8 mouse cellular contexts compared by ENCODE assay signal in genomic region chr2:153445137-153446016, GRCm38 (mm10). TPM values are rescaled to one million over a fixed set of nuclear protein-coding genes. Genes with fewer than 3 reads are reported as not detected.
DNase-seq lines count a peak whose midpoint lies in the region; ATAC-seq lines count a peak whose summit lies in the region.
"Had no signal": no experiment of that assay in that cellular context is flagged by ENCODE, and none has a peak within 500 bp of the region (broad histone marks: within the 10 kb centered on the region; RNA-seq: fewer than 3 reads in every experiment).

No protein-coding gene starts in this region.

- H3K27me3 ChIP-seq in hindbrain, embryonic 11.5 days (ENCODE audit: control insufficient read depth, insufficient read depth, low read length) = no peaks in the 10 kb centered on the region
- H3K27me3 ChIP-seq in liver, embryonic 15.5 days = peaks cover 38% of the 10 kb centered on the region
- no peaks in the 10 kb centered on the region for H3K27me3 ChIP-seq in neural tube, embryonic 14.5 days (ENCODE audit: control insufficient read depth, insufficient read depth, low read length)

- H3K4me1 ChIP-seq in hindbrain, embryonic 11.5 days (replicated peaks; ENCODE audit: control insufficient read depth, insufficient read depth, low read length) = peaks cover 10% of the 10 kb centered on the region
- H3K4me1 ChIP-seq in liver, embryonic 15.5 days (replicated peaks) = peaks cover 65% of the 10 kb centered on the region
- H3K4me1 ChIP-seq in neural tube, embryonic 14.5 days (ENCODE audit: control insufficient read depth, insufficient read depth, low read length) = peaks cover 30% of the 10 kb centered on the region

- peak overlapping the region; percentile 92 for H3K4me3 ChIP-seq in hindbrain, embryonic 11.5 days (ENCODE audit: low read depth, low read length)
- H3K4me3 ChIP-seq in liver, embryonic 15.5 days (replicated peaks) = peak overlapping the region; percentile 69
- H3K4me3 ChIP-seq in neural tube, embryonic 14.5 days (ENCODE audit: low read depth, low read length) = peak overlapping the region; percentile 96

- DNase-seq in B cell, adult 2 months = peak; percentile 36 to 39
- DNase-seq in CD4-positive helper T cell, adult 2 months (ENCODE audit: low read depth, low spot score) = peak; percentile 24
- peak; percentile 51 for DNase-seq in embryo, embryonic 9.5 days (ENCODE audit: extremely low spot score)
- peak; percentile 75 for DNase-seq in hindbrain, embryonic 11.5 days (ENCODE audit: low spot score)
- no peak for DNase-seq in layer of hippocampus, adult 18-20 months (ENCODE audit: low spot score in 2 of 2)

- peak overlapping the region; percentile 96 for H3K4me2 ChIP-seq in hindbrain, embryonic 11.5 days (replicated peaks; ENCODE audit: low read depth, low read length)
- peak overlapping the region; percentile 92 for H3K4me2 ChIP-seq in liver, embryonic 15.5 days
- peak overlapping the region; percentile 79 for H3K4me2 ChIP-seq in neural tube, embryonic 14.5 days (ENCODE audit: low read depth, low read length)

- H3K9ac ChIP-seq in hindbrain, embryonic 11.5 days (ENCODE audit: low read depth, low read length) = peak overlapping the region; percentile 77
- peak overlapping the region; percentile 65; the same call in 1 of the 2 replicates for H3K9ac ChIP-seq in liver, embryonic 15.5 days
- H3K9ac ChIP-seq in neural tube, embryonic 14.5 days (replicated peaks; ENCODE audit: low read depth, low read length) = peak overlapping the region; percentile 93

- WGBS in hindbrain, embryonic 11.5 days = under 1% methylated on average over 58 of the region's 59 CpGs
- under 1% methylated on average over 59 of the region's 59 CpGs for WGBS in liver, embryonic 15.5 days (ENCODE audit: insufficient replicate concordance)
- under 1% methylated on average over 56 of the region's 59 CpGs for WGBS in neural tube, embryonic 14.5 days

- H3K27ac ChIP-seq in hindbrain, embryonic 11.5 days (ENCODE audit: low read depth, low read length) = peak overlapping the region; percentile 93
- peak overlapping the region; percentile 59 for H3K27ac ChIP-seq in liver, embryonic 15.5 days (replicated peaks)
- peak overlapping the region; percentile 98 for H3K27ac ChIP-seq in neural tube, embryonic 14.5 days (ENCODE audit: low read depth, low read length)

- no peaks in the 10 kb centered on the region for H3K36me3 ChIP-seq in hindbrain, embryonic 11.5 days (ENCODE audit: control insufficient read depth, insufficient read depth, low read length)
- H3K36me3 ChIP-seq in liver, embryonic 15.5 days (replicated peaks) = no peaks in the 10 kb centered on the region
- H3K36me3 ChIP-seq in neural tube, embryonic 14.5 days (ENCODE audit: control insufficient read depth, insufficient read depth, low read length) = no peaks in the 10 kb centered on the region

- ATAC-seq in hindbrain, embryonic 11.5 days (ENCODE audit: low FRiP score) = peak; percentile 63
- peak; percentile 10 for ATAC-seq in liver, embryonic 15.5 days (ENCODE audit: insufficient read depth)
- peak; percentile 58 for ATAC-seq in neural tube, embryonic 14.5 days (ENCODE audit: low read depth)

- H3K9me3 ChIP-seq in hindbrain, embryonic 11.5 days (ENCODE audit: control insufficient read depth, low read length) = no peaks in the 10 kb centered on the region
- no peaks in the 10 kb centered on the region for H3K9me3 ChIP-seq in liver, embryonic 15.5 days (replicated peaks)
- no peaks in the 10 kb centered on the region for H3K9me3 ChIP-seq in neural tube, embryonic 14.5 days (ENCODE audit: control insufficient read depth, low read length)

RNA-seq across cellular contexts. Expression of gene 4930404H24Rik, which starts 47.2 kb away (rescaled TPM):
- polyA plus RNA-seq in hindbrain, embryonic 11.5 days (2014; fragmentation: Nextera tagmentation; extraction: Ambion mirVana) = not detected in 2 replicates
- not detected in 2 replicates for polyA plus RNA-seq in liver, embryonic 15.5 days (2015; fragmentation: Nextera tagmentation; extraction: Ambion mirVana)
- not detected in 2 replicates for polyA plus RNA-seq in neural tube, embryonic 14.5 days (2014; fragmentation: Nextera tagmentation; extraction: Ambion mirVana)
- not detected for total RNA-seq in layer of hippocampus, adult 18-20 months (2021)
- polyA plus RNA-seq: gonadal fat pad, adult 2 months had no signal

Comparison
In these comparisons a context has a peak if more than half of its experiments do, and no peak if none do; other contexts are left out.
1. DNase-seq: peak in B cell, adult 2 months (2 of 2), CD4-positive helper T cell, adult 2 months (single experiment), embryo, embryonic 9.5 days (single experiment) and hindbrain, embryonic 11.5 days (single experiment); none in layer of hippocampus, adult 18-20 months (0 of 2).
2. ATAC-seq: peak in every context shown above with its lines; median percentile 63 in hindbrain, embryonic 11.5 days; 58 in neural tube, embryonic 14.5 days; 10 in liver, embryonic 15.5 days.
3. Peak in every context shown above with its lines, with median percentiles within 50 percentile points of each other: H3K27ac ChIP-seq, H3K4me2 ChIP-seq, H3K4me3 ChIP-seq and H3K9ac ChIP-seq.